Mouse (Mus musculus): ENCODE data around the gene Gm5678. TPM values are rescaled to one million over a fixed set of nuclear protein-coding genes. Genes with fewer than 3 reads are reported as not detected.

Gm5678 gene
- polyA plus RNA-seq, 1 experiment from 2014 or later = not detected

DNA sequence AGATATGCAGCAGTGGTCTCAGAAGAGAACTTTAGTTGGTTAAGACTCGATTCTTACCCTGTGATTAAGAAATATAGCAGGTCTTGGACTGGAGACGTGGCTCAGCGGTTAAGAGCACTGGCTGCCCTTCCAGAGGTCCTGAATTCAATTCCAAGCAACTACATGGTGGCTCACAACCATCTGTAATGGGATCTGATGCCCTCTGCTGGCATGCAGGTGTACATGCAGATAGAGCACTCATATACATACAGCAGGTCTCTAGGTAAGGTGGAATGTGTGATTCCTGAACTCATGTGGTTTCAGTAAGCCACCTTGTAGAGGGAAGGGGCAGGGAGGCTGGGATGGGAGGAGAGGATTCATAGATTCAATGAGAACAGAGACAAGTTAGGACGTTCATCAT, 50.3 kb downstream of the Gm5678 start:
- Histone ChIP-seq H3K9me3 (replicated peaks) (peaks cover 9% of the 10 kb centered on the region), H3K4me3 (no peak overlapping the region), H3K4me1 (peaks cover 9% of the 10 kb centered on the region), H3K9ac (no peak overlapping the region), H3K4me2 (no peak overlapping the region), H3K27me3 (peaks cover 27% of the 10 kb centered on the region), H3K36me3 (ENCODE audit: poor library complexity, severe bottlenecking) (no peaks in the 10 kb centered on the region), H3K27ac (no peak overlapping the region)
- no peak for ATAC-seq
- WGBS = 82% methylated on average over 4 of the region's 4 CpGs

DNA sequence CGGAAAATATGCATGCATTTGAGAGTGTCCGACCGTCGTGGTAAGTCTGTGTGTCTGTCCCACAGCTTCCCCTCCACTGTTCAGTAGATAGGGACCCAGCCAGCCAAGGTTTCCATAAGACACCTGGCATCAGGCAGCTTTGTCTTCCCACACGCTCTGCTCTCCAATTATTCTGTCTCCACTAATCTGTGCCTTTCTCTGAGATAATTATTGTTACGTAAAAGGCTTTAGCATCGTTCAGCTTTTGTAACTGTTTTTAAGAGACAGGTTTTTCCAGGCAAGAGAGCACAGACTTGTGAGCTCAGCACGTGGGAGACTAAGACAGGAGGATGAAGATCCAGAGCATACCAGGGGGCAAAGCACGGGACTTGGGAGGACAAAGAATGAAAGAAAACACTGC, 51.3 kb downstream of the Gm5678 start:
- Histone ChIP-seq H3K4me1 (peaks cover 17% of the 10 kb centered on the region), H3K4me3 (no peak overlapping the region), H3K9me3 (replicated peaks) (peaks cover 9% of the 10 kb centered on the region), H3K9ac (no peak overlapping the region), H3K36me3 (ENCODE audit: poor library complexity, severe bottlenecking) (no peaks in the 10 kb centered on the region), H3K27ac (no peak overlapping the region), H3K27me3 (peaks cover 36% of the 10 kb centered on the region), H3K4me2 (no peak overlapping the region)
- 45% methylated on average over 9 of the region's 9 CpGs for WGBS
- no peak for ATAC-seq

Other genes starting within 250 kb of the Gm5678 start
- 14.2 and 16.0 TPM in 2 replicates for gene Setd4, start 24.0 kb upstream of the Gm5678 start, polyA plus RNA-seq (2015; fragmentation: Nextera tagmentation; extraction: Ambion mirVana)
- gene Cbr1, start 22.2 kb upstream of the Gm5678 start, polyA plus RNA-seq (2015; fragmentation: Nextera tagmentation; extraction: Ambion mirVana) = 122 and 136 TPM in 2 replicates
- gene Cbr3, start 55.1 kb downstream of the Gm5678 start, polyA plus RNA-seq (2015; fragmentation: Nextera tagmentation; extraction: Ambion mirVana) = 0.15 TPM in 1 of 2 replicates, not detected in the other
- 17.1 and 18.3 TPM in 2 replicates for gene Dop1b, start 83.8 kb downstream of the Gm5678 start, polyA plus RNA-seq (2015; fragmentation: Nextera tagmentation; extraction: Ambion mirVana)
- 34.5 and 41.9 TPM in 2 replicates for gene Morc3, start 204.0 kb downstream of the Gm5678 start, polyA plus RNA-seq (2015; fragmentation: Nextera tagmentation; extraction: Ambion mirVana)

Data from forebrain, embryonic 13.5 days (tissue).